Mouse (Mus musculus): ENCODE data around the gene Unc5c. TPM values are rescaled to one million over a fixed set of nuclear protein-coding genes. Genes with fewer than 3 reads are reported as not detected.

The Unc5c gene
- polyA plus RNA-seq, 1 experiment from 2014 or later: 4.4 TPM

DNA sequence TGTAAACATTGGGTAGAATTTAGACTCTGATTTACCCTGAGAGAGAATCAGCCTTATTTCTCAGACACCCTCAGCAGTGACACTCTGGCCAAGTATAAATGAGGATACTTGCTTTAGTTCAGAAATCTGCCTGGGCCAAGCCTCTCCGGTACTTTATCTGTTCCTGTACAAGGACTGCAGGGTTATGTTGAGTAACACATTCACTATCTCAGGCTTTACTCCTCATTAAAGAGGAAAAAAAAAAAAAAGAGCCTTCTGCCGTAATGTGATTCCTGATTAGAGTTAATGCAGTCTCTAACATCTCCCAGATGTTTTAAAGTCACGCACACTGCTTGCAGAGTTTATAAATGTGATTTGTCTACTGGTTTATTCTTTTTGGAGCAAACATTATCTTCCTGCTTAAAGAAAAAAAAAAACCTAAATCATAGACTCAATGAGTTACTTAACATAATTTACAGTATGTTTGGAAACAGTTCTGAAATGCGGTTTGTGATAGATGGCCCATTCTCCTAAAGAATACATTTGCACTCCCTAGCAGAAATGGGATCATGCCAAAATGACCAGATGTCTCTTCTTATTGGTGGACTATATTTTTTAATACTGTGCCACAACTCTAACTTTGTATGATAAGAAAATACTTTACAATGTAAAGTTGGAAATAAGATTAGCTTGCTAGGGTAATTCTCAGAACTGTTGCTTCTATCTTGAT lies 33.5 kb downstream of the Unc5c start:
- Histone ChIP-seq H3K36me3 (ENCODE audit: control insufficient read depth, insufficient read depth, low read length) (no peaks in the 10 kb centered on the region), H3K9ac (ENCODE audit: low read length) (no peak overlapping the region), H3K9me3 (replicated peaks; ENCODE audit: control insufficient read depth, low read length) (no peaks in the 10 kb centered on the region), H3K27me3 (replicated peaks; ENCODE audit: control insufficient read depth, insufficient read depth, low read length) (no peaks in the 10 kb centered on the region), H3K4me1 (ENCODE audit: control insufficient read depth, insufficient read depth, low read length) (no peaks in the 10 kb centered on the region), H3K4me3 (ENCODE audit: low read depth, low read length) (no peak overlapping the region), H3K27ac (ENCODE audit: low read depth, low read length) (no peak overlapping the region), H3K4me2 (ENCODE audit: low read length) (no peak overlapping the region)
- 87% methylated on average over 4 of the region's 4 CpGs for WGBS
- ATAC-seq: no peak
- DNase-seq (ENCODE audit: low spot score): no peak

DNA sequence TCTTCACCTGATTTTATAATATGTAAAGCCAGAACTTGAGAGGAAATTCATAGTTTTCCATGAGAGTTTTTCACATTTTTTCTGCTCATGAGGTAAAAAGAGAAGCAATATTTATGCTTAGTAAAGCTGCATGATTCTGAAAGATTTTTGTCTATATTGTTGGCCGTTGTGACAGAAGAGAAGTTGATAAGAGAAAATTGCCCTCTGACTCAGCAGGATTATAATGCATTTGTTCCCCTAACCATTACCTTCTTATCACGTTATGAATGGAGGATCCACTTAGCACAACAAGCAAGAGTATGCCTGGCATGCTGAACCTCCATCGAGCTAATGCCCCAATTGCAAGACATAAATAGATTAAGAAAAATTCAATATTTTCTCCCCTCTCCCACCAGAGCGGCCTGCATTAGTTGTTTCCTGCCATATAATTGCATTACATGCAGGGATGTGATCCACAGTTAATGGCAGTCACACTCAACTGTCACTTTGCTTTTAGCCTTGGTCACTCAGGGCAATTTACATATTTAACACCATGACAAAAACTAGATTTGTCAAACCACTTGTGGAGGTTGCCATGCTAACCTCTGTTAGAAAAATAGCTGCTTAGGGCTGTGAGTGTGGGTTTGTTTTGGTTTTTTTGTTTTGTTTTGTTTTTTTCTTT lies 37.0 kb downstream of the Unc5c start:
- Histone ChIP-seq H3K27me3 (replicated peaks; ENCODE audit: control insufficient read depth, insufficient read depth, low read length) (no peaks in the 10 kb centered on the region), H3K27ac (ENCODE audit: low read depth, low read length) (no peak overlapping the region), H3K9ac (ENCODE audit: low read length) (no peak overlapping the region), H3K4me1 (ENCODE audit: control insufficient read depth, insufficient read depth, low read length) (no peaks in the 10 kb centered on the region), H3K9me3 (replicated peaks; ENCODE audit: control insufficient read depth, low read length) (no peaks in the 10 kb centered on the region), H3K4me2 (ENCODE audit: low read length) (no peak overlapping the region), H3K4me3 (ENCODE audit: low read depth, low read length) (no peak overlapping the region), H3K36me3 (ENCODE audit: control insufficient read depth, insufficient read depth, low read length) (no peaks in the 10 kb centered on the region)
- WGBS: 69% methylated on average over 4 of the region's 4 CpGs
- DNase-seq (ENCODE audit: low spot score): peak; percentile 10
- no peak for ATAC-seq

DNA sequence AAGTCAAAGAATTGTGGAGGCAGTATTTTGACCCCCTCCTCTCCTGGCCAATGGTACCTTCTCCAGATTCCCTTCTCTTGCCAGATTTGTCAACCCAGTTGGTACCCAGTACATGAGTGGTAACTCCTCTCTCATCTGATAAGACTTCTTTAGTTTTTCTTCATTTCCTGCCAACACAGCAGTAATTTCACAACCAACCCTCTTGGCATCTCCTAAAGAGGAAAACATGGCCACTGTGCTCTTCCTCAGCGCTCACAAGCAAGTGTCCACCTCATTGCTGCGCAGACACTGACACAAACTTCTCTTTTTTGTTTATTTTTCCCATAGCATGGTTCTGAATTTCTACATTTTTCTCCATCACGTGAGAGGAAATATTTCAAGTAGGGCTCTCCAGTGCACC lies 38.3 kb downstream of the Unc5c start:
- H3K27ac ChIP-seq (ENCODE audit: low read depth, low read length): no peak overlapping the region
- no peak overlapping the region for H3K4me3 ChIP-seq (ENCODE audit: low read depth, low read length)
- H3K9ac ChIP-seq (ENCODE audit: low read length): no peak overlapping the region
- H3K4me1 ChIP-seq (ENCODE audit: control insufficient read depth, insufficient read depth, low read length): no peaks in the 10 kb centered on the region
- DNase-seq (ENCODE audit: low spot score) (no peak), ATAC-seq (no peak)
- H3K36me3 ChIP-seq (ENCODE audit: control insufficient read depth, insufficient read depth, low read length): no peaks in the 10 kb centered on the region
- H3K27me3 ChIP-seq (replicated peaks; ENCODE audit: control insufficient read depth, insufficient read depth, low read length): no peaks in the 10 kb centered on the region
- WGBS: 93% methylated on average over 3 of the region's 3 CpGs
- no peaks in the 10 kb centered on the region for H3K9me3 ChIP-seq (replicated peaks; ENCODE audit: control insufficient read depth, low read length)
- no peak overlapping the region for H3K4me2 ChIP-seq (ENCODE audit: low read length)

DNA sequence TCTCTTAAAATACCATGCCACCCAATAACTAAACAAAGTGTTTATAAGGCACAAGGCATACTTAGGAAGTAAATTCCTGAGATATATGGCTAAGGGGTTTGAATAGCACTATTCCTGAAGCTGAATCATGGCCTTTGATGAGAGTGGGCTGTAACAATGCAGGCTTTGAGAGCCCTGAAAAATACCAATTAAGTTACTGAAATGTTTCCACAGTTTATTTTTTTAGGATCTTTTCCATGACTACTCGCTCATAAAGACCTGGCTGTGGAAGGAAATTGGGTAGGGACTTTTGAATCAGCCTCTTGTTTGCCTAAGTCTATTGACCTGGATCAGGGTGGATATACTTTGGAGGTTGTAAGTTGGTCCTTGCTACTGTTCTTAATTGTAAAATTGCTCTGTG lies 44.8 kb downstream of the Unc5c start:
- Histone ChIP-seq H3K9ac (ENCODE audit: low read length) (no peak overlapping the region), H3K27me3 (replicated peaks; ENCODE audit: control insufficient read depth, insufficient read depth, low read length) (no peaks in the 10 kb centered on the region), H3K9me3 (replicated peaks; ENCODE audit: control insufficient read depth, low read length) (no peaks in the 10 kb centered on the region), H3K4me3 (ENCODE audit: low read depth, low read length) (no peak overlapping the region), H3K27ac (ENCODE audit: low read depth, low read length) (no peak overlapping the region), H3K4me2 (ENCODE audit: low read length) (no peak overlapping the region), H3K36me3 (ENCODE audit: control insufficient read depth, insufficient read depth, low read length) (no peaks in the 10 kb centered on the region), H3K4me1 (ENCODE audit: control insufficient read depth, insufficient read depth, low read length) (no peaks in the 10 kb centered on the region)
- no peak for ATAC-seq
- DNase-seq (ENCODE audit: low spot score): no peak
- WGBS: 4% methylated on average over 1 of the region's 1 CpGs

DNA sequence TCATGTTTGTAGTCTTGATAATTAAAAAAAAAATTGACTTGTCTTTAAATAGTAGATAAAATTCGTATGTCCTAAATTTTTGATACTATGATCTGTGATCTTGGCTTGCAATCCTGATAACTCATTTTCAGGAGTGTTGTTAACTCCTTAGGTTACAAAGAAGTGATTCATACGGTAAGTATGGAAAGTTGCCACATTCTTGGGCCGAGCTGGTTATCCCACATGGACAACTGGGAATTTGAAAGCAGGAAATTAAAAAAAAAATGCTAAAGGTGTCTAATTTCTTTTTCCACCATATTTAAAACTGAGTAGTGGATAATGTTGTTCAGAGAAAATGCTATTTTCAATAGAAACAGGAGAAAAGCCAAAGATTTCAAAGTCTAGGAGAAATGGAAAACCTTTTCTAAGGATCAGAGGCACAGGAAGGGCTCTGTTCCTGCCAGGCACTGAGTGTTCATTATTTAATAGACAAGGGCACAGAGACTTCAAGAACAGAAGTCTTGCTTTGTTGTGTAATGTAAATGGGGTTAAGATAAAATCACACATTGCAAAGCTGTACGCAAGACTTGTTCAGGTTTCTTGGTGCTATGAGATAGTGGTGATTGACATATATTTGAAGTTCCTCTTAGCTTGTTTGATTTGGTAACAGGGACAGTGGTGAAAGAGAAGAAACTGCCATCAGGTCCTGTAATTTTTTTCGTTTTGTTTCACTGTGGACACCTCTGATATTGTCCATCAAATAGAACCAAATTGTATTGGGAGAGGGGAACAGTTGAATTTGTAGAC lies 46.4 kb downstream of the Unc5c start:
- H3K9me3 ChIP-seq (replicated peaks; ENCODE audit: control insufficient read depth, low read length): no peaks in the 10 kb centered on the region
- H3K36me3 ChIP-seq (ENCODE audit: control insufficient read depth, insufficient read depth, low read length): no peaks in the 10 kb centered on the region
- no peaks in the 10 kb centered on the region for H3K27me3 ChIP-seq (replicated peaks; ENCODE audit: control insufficient read depth, insufficient read depth, low read length)
- 76% methylated on average over 5 of the region's 5 CpGs for WGBS
- ATAC-seq (no peak), DNase-seq (ENCODE audit: low spot score) (no peak)
- H3K27ac ChIP-seq (ENCODE audit: low read depth, low read length): no peak overlapping the region
- no peaks in the 10 kb centered on the region for H3K4me1 ChIP-seq (ENCODE audit: control insufficient read depth, insufficient read depth, low read length)
- no peak overlapping the region for H3K4me2 ChIP-seq (ENCODE audit: low read length)
- H3K4me3 ChIP-seq (ENCODE audit: low read depth, low read length): no peak overlapping the region
- H3K9ac ChIP-seq (ENCODE audit: low read length): no peak overlapping the region

DNA sequence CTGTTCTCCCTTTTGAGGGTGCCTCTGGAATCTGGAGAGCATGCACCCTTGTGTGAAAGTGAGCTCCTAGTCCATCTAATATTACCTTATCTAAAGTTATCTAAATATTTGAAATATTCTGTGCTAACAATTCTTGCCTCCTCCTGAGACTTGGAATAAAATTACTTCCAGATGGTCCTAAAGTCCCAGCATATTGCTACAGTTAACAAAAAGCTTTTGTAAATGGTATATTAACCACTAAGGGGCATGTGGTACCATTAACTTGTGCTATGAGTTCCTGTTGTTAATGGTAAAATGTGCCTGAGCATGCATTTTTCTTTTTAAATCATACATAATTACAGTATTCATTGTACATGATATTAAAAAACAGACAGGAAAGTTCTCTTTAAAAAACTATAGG lies 63.7 kb downstream of the Unc5c start:
- no peak overlapping the region for H3K27ac ChIP-seq (ENCODE audit: low read depth, low read length)
- no peaks in the 10 kb centered on the region for H3K36me3 ChIP-seq (ENCODE audit: control insufficient read depth, insufficient read depth, low read length)
- H3K4me2 ChIP-seq (ENCODE audit: low read length): no peak overlapping the region
- ATAC-seq (no peak), DNase-seq (ENCODE audit: low spot score) (peak; percentile 10)
- no peaks in the 10 kb centered on the region for H3K9me3 ChIP-seq (replicated peaks; ENCODE audit: control insufficient read depth, low read length)
- H3K9ac ChIP-seq (ENCODE audit: low read length): no peak overlapping the region
- no peaks in the 10 kb centered on the region for H3K4me1 ChIP-seq (ENCODE audit: control insufficient read depth, insufficient read depth, low read length)
- H3K27me3 ChIP-seq (replicated peaks; ENCODE audit: control insufficient read depth, insufficient read depth, low read length): no peaks in the 10 kb centered on the region
- H3K4me3 ChIP-seq (ENCODE audit: low read depth, low read length): no peak overlapping the region

DNA sequence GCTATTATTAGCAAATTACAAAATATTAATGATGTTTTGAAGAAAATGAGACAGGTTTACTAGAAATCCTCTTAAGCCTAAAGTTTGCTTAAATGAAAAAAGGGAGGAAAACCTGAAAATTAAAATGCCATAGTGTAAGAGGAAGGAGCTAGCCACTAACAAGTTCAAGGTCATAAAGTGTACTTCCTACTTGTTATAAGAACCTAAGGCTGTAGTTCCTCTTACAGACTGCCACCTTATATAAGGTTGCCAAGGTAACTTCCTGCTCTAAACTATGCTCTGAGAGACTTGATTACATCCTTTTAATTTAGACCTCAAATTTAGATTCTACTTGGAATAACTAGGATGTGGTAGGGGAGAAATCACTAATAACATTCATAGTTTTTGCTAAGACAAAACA lies 64.6 kb downstream of the Unc5c start:
- Histone ChIP-seq H3K4me1 (ENCODE audit: control insufficient read depth, insufficient read depth, low read length) (no peaks in the 10 kb centered on the region), H3K4me2 (ENCODE audit: low read length) (no peak overlapping the region), H3K9me3 (replicated peaks; ENCODE audit: control insufficient read depth, low read length) (no peaks in the 10 kb centered on the region), H3K36me3 (ENCODE audit: control insufficient read depth, insufficient read depth, low read length) (no peaks in the 10 kb centered on the region), H3K27me3 (replicated peaks; ENCODE audit: control insufficient read depth, insufficient read depth, low read length) (no peaks in the 10 kb centered on the region), H3K4me3 (ENCODE audit: low read depth, low read length) (no peak overlapping the region), H3K9ac (ENCODE audit: low read length) (no peak overlapping the region), H3K27ac (ENCODE audit: low read depth, low read length) (no peak overlapping the region)
- DNase-seq (ENCODE audit: low spot score) (no peak), ATAC-seq (no peak)

DNA sequence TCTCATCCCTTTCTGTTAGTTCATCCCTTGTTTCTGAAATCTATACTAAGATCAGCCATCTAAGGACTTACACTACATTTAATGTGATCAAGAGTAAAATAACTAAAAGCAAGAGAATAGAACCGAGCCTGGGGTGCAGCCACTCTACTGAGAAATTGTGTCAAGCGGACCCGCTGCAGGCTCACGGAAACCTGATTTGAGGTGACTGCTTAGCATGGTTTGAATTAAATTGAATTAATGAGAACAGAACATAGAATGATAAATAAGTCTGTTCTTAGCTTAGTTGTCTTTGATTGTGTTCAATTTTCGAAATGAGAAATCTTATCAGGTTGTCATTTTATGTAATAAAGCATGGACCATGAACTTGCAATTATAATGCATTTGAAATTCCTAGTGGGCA lies 68.8 kb downstream of the Unc5c start:
- no peak for DNase-seq (ENCODE audit: low spot score)

DNA sequence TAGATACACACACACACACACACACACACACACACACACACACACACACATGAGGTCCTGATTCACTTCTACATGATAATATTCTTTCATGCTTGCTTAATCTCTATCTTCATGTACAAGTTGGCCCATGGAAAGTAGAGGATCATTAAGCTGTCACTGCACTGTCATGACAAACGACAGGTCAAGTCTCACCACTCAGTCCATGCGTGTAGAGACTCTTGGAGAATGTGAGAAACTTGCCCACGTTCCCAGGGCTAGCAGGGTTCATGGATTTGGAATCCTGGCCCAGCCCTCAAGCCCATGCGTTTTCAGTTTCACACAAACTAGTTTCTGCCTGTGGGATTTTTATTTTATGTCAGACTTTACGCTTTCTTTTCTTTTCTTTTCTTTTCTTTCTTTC lies 71.8 kb downstream of the Unc5c start:
- no peak overlapping the region for H3K4me3 ChIP-seq (ENCODE audit: low read depth, low read length)
- no peak overlapping the region for H3K4me2 ChIP-seq (ENCODE audit: low read length)
- 84% methylated on average over 5 of the region's 5 CpGs for WGBS
- no peak overlapping the region for H3K9ac ChIP-seq (ENCODE audit: low read length)
- no peaks in the 10 kb centered on the region for H3K4me1 ChIP-seq (ENCODE audit: control insufficient read depth, insufficient read depth, low read length)
- H3K36me3 ChIP-seq (ENCODE audit: control insufficient read depth, insufficient read depth, low read length): no peaks in the 10 kb centered on the region
- H3K27ac ChIP-seq (ENCODE audit: low read depth, low read length): no peak overlapping the region
- DNase-seq (ENCODE audit: low spot score) (no peak), ATAC-seq (no peak)
- no peaks in the 10 kb centered on the region for H3K27me3 ChIP-seq (replicated peaks; ENCODE audit: control insufficient read depth, insufficient read depth, low read length)
- no peaks in the 10 kb centered on the region for H3K9me3 ChIP-seq (replicated peaks; ENCODE audit: control insufficient read depth, low read length)

More for the DNA sequence above, 68.8 kb downstream of the Unc5c start:
- Histone ChIP-seq H3K27ac (ENCODE audit: low read depth, low read length) (no peak overlapping the region), H3K9me3 (replicated peaks; ENCODE audit: control insufficient read depth, low read length) (no peaks in the 10 kb centered on the region), H3K9ac (ENCODE audit: low read length) (no peak overlapping the region), H3K4me2 (ENCODE audit: low read length) (no peak overlapping the region), H3K27me3 (replicated peaks; ENCODE audit: control insufficient read depth, insufficient read depth, low read length) (no peaks in the 10 kb centered on the region), H3K4me1 (ENCODE audit: control insufficient read depth, insufficient read depth, low read length) (no peaks in the 10 kb centered on the region), H3K4me3 (ENCODE audit: low read depth, low read length) (no peak overlapping the region), H3K36me3 (ENCODE audit: control insufficient read depth, insufficient read depth, low read length) (no peaks in the 10 kb centered on the region)
- WGBS: 85% methylated on average over 5 of the region's 5 CpGs
- no peak for ATAC-seq
